Comparison of ENCODE assay signal across 7 mouse cellular contexts in the genomic region with DNA sequence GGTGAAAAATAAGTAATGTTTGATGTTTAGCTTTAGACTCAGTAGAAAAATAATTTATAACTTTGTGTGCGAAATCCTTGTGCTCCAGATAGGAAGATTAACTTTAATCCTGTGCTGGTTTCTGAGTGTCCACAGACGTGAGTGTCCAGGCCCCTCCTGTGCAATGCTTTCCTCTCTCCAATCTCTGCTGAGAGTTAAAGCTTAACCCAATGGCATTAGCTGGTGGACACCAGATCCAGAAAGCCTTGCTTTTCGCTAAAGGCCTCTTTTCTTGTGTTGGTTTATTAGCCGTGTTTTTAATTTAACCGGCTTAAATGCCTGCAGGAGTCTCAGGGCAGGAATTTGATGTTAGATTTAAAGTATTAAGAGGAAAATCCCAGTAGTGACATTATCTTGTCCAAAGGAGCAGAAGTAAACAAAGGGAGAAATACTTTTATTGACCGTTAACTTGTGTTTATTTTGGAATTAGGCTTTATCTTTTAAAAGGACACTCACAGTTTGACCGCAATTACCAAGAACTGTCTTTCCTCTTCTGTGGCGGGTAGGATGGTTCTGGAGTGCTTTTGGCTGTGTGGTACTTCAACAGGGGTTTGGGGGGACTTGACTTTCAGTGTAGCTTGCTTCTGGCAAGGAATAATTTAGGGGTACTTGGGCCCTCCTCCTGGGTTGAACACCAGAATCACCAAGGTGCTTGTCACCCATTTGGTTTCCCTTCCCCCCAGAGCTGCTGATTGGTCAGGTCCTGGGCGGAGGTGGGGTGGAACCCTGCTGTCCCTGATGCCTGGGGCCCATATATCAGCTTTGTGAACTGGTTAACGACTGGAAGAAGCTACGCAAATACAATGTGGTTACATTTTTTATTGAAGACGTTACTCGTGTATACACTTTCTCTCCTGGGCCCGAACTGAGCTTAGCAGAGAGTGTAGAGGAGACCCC.
A peak's percentile ranks its signal among the peaks of the same experiment; 100 is the strongest.
DNase-seq lines count a peak whose midpoint lies in the region; ATAC-seq and TF ChIP-seq lines count a peak whose summit lies in the region.

No protein-coding gene starts in this region.

- 49% methylated on average over 14 of the region's 14 CpGs for WGBS in forebrain, embryonic 14.5 days
- WGBS in limb, embryonic 11.5 days = 22% methylated on average over 14 of the region's 14 CpGs
- 35% methylated on average over 14 of the region's 14 CpGs for WGBS in neural tube, embryonic 13.5 days

- dilution Hi-C loops in CH12.LX (cut with MboI; ENCODE audit: extremely low pct_ligation_motif_present, extremely low pct_unique_long_range_greater_than_20kb, low sequenced_read_pairs) = no loop called here

- H3K36me3 ChIP-seq in CH12.LX (replicated peaks in 1 of 2; ENCODE audit: control insufficient read depth in 1 of 2, insufficient read depth in 1 of 2, low read length in 1 of 2) (peaks cover 4 to 49% of the 10 kb centered on the region in 2 experiments), ES-E14 (ENCODE audit: control insufficient read depth, insufficient read depth, low read length, poor library complexity, severe bottlenecking) (no peaks in the 10 kb centered on the region)
- no peaks in the 10 kb centered on the region for H3K36me3 ChIP-seq in forebrain, embryonic 14.5 days (ENCODE audit: control insufficient read depth, insufficient read depth, low read length)
- no peaks in the 10 kb centered on the region for H3K36me3 ChIP-seq in limb, embryonic 11.5 days (ENCODE audit: control insufficient read depth, insufficient read depth, low read length)
- H3K36me3 ChIP-seq in neural tube, embryonic 13.5 days = no peaks in the 10 kb centered on the region

- H3K9ac ChIP-seq in CH12.LX (ENCODE audit: insufficient read depth, low read depth) (peak overlapping the region; percentile 2; the same call in 1 of the 2 replicates), ES-E14 (ENCODE audit: insufficient read depth, low read depth, low read length, poor library complexity, severe bottlenecking) (peak overlapping the region; percentile 54)
- H3K9ac ChIP-seq in forebrain, embryonic 14.5 days (ENCODE audit: low read length) = peak overlapping the region; percentile 4; the same call in 1 of the 2 replicates
- H3K9ac ChIP-seq in limb, embryonic 11.5 days (ENCODE audit: low read length) = peak overlapping the region; percentile 64
- H3K9ac ChIP-seq in neural tube, embryonic 13.5 days = peak overlapping the region; percentile 60; the same call in 1 of the 2 replicates

- H3K4me1 ChIP-seq in CH12.LX (ENCODE audit: control insufficient read depth in 1 of 2, insufficient read depth in 2 of 2) = peaks cover 27 to 81% of the 10 kb centered on the region in 2 experiments
- H3K4me1 ChIP-seq in ES-E14 (ENCODE audit: control insufficient read depth in 2 of 2, insufficient read depth in 2 of 2, low read length in 2 of 2, poor library complexity in 1 of 2) = peaks cover 12 to 29% of the 10 kb centered on the region in 2 experiments
- peaks cover 10% of the 10 kb centered on the region for H3K4me1 ChIP-seq in forebrain, embryonic 14.5 days (ENCODE audit: control insufficient read depth, insufficient read depth, low read length)
- H3K4me1 ChIP-seq in limb, embryonic 11.5 days (ENCODE audit: control insufficient read depth, insufficient read depth, low read length) = peaks cover 21% of the 10 kb centered on the region
- peaks cover 17% of the 10 kb centered on the region for H3K4me1 ChIP-seq in neural tube, embryonic 13.5 days (replicated peaks)

- TF ChIP-seq CTCF in CH12.LX (conservative IDR thresholded peaks at IDR 0.05 in 1 of 2, IDR thresholded peaks at IDR 0.05 in 1 of 2; ENCODE audit: low read depth in 2 of 2, low read length in 2 of 2) = no peak

- peak; percentile 32 for ATAC-seq in forebrain, embryonic 14.5 days
- peak; percentile 54; the same call in 1 of the 2 replicates for ATAC-seq in limb, embryonic 11.5 days (ENCODE audit: insufficient number of reproducible peaks, low FRiP score, low TSS enrichment, low read depth)
- no peak; the same call in 1 of the 2 replicates for ATAC-seq in neural tube, embryonic 13.5 days (ENCODE audit: low read depth)

- peak overlapping the region; percentile 62 for H3K27ac ChIP-seq in CH12.LX (ENCODE audit: insufficient read depth, low read depth)
- peak overlapping the region; percentile 16; the same call in 1 of the 2 replicates for H3K27ac ChIP-seq in ES-E14 (ENCODE audit: insufficient read depth, low read depth, low read length, poor library complexity, severe bottlenecking)
- H3K27ac ChIP-seq in forebrain, embryonic 14.5 days (ENCODE audit: low read depth, low read length) = no peak overlapping the region
- H3K27ac ChIP-seq in limb, embryonic 11.5 days (replicated peaks; ENCODE audit: low read depth, low read length) = peak overlapping the region; percentile 72; the same call in 1 of the 2 replicates
- H3K27ac ChIP-seq in neural tube, embryonic 13.5 days (replicated peaks) = peak overlapping the region; percentile 35; the same call in 1 of the 2 replicates

- no peaks in the 10 kb centered on the region for H3K27me3 ChIP-seq in CH12.LX (replicated peaks)
- no peaks in the 10 kb centered on the region for H3K27me3 ChIP-seq in forebrain, embryonic 14.5 days (replicated peaks; ENCODE audit: control insufficient read depth, insufficient read depth, low read length)
- H3K27me3 ChIP-seq in limb, embryonic 11.5 days (ENCODE audit: control insufficient read depth, insufficient read depth, low read length) = no peaks in the 10 kb centered on the region
- H3K27me3 ChIP-seq in neural tube, embryonic 13.5 days = peaks cover 6% of the 10 kb centered on the region; the same call in 1 of the 2 replicates

- in situ Hi-C loops in CH12.LX (cut with MboI; ENCODE audit: low pct_ligation_motif_present, low pct_unique_long_range_greater_than_20kb, low sequenced_read_pairs) = loop anchor here (5.0 kb wide), 1 partner anchor 62 kb away; no protein-coding TSS in a partner anchor
- in situ Hi-C loops in ES-E14 (cut with MboI; ENCODE audit: low sequenced_read_pairs in 2 of 2, unreplicated experiment in 2 of 2) = no loop called here

- H3K79me2 ChIP-seq in CH12.LX (replicated peaks; ENCODE audit: control insufficient read depth, extremely low read depth, insufficient read depth, poor library complexity, severe bottlenecking) = peaks cover 98% of the 10 kb centered on the region

- DNase-seq in CH12.LX (ENCODE audit: extremely low read depth) (peak; percentile 47), ES-E14 (ENCODE audit: low read depth, low spot score) (no peak)
- no peak for DNase-seq in forebrain, embryonic 14.5 days (ENCODE audit: low spot score)
- DNase-seq in limb, embryonic 11.5 days (ENCODE audit: low spot score) = no peak
- no peak for DNase-seq in layer of hippocampus, adult 8-10 months (ENCODE audit: low spot score in 2 of 2)
- DNase-seq in gastrocnemius, postnatal 10 days = no peak

- H3K9me3 ChIP-seq in CH12.LX (replicated peaks; ENCODE audit: low read length) (no peaks in the 10 kb centered on the region), ES-E14 (ENCODE audit: control insufficient read depth, insufficient read depth, low read depth, low read length) (no peaks in the 10 kb centered on the region)
- H3K9me3 ChIP-seq in forebrain, embryonic 14.5 days (replicated peaks; ENCODE audit: control insufficient read depth, low read length) = no peaks in the 10 kb centered on the region
- H3K9me3 ChIP-seq in limb, embryonic 11.5 days (ENCODE audit: control insufficient read depth, low read length) = no peaks in the 10 kb centered on the region; the same call in 1 of the 2 replicates
- no peaks in the 10 kb centered on the region for H3K9me3 ChIP-seq in neural tube, embryonic 13.5 days

- no peak for TF ChIP-seq RAD21 in CH12.LX (IDR thresholded peaks at IDR 0.05; ENCODE audit: low read depth, low read length)

- TF ChIP-seq POLR2A in CH12.LX (IDR thresholded peaks at IDR 0.05; ENCODE audit: low read depth, low read length) = no peak

- no peak for TF ChIP-seq EP300 in CH12.LX (IDR thresholded peaks at IDR 0.05; ENCODE audit: low read length)

- H3K4me2 ChIP-seq in CH12.LX (ENCODE audit: insufficient read depth, low read depth, poor library complexity, severe bottlenecking) = peak overlapping the region; percentile 57
- peak overlapping the region; percentile 59 for H3K4me2 ChIP-seq in forebrain, embryonic 14.5 days (ENCODE audit: low read length)
- peak overlapping the region; percentile 80 for H3K4me2 ChIP-seq in limb, embryonic 11.5 days (ENCODE audit: low read depth, severe bottlenecking)
- peak overlapping the region; percentile 61 for H3K4me2 ChIP-seq in neural tube, embryonic 13.5 days

- H3K4me3 ChIP-seq in CH12.LX (replicated peaks in 1 of 3; ENCODE audit: low read depth in 2 of 3, low read length in 2 of 3, poor library complexity in 1 of 3) (peak overlapping the region; percentile 22 to 45 (median 31)), ES-E14 (ENCODE audit: insufficient read depth in 1 of 2, low read depth in 1 of 2, low read length in 2 of 2, poor library complexity in 1 of 2, severe bottlenecking in 1 of 2) (peak overlapping the region; percentile 53 to 64)
- peak overlapping the region; percentile 20 for H3K4me3 ChIP-seq in forebrain, embryonic 14.5 days (ENCODE audit: low read depth, low read length)
- peak overlapping the region; percentile 30 for H3K4me3 ChIP-seq in limb, embryonic 11.5 days (ENCODE audit: low read depth, low read length)
- H3K4me3 ChIP-seq in neural tube, embryonic 13.5 days = peak overlapping the region; percentile 31

TF ChIP-seq in CH12.LX, 34 proteins besides CTCF, POLR2A, EP300 and RAD21:
- TF ChIP-seq CHD2 (IDR thresholded peaks at IDR 0.05; ENCODE audit: low read length) (0 out of 2 replicates have a peak, but pooled peaks have one; percentile 7), ZKSCAN1 (IDR thresholded peaks at IDR 0.05; ENCODE audit: borderline replicate concordance, low read depth, low read length) (no peak), JUN (IDR thresholded peaks at IDR 0.05; ENCODE audit: insufficient read depth, low read depth, low read length) (no peak), NRF1 (IDR thresholded peaks at IDR 0.05; ENCODE audit: low read depth, low read length) (no peak)

TF ChIP-seq in ES-E14, 5 proteins besides CTCF, POLR2A, EP300 and RAD21:
- TF ChIP-seq ZNF384 (IDR thresholded peaks at IDR 0.05; ENCODE audit: low read depth, low read length) = no peak
- no peak for TF ChIP-seq ZC3H11A (IDR thresholded peaks at IDR 0.05; ENCODE audit: borderline replicate concordance, low read depth, low read length)
- peak; percentile 54 for TF ChIP-seq CHD2 (IDR thresholded peaks at IDR 0.05; ENCODE audit: low read depth, low read length)
- no peak for TF ChIP-seq HCFC1 (IDR thresholded peaks at IDR 0.05; ENCODE audit: borderline replicate concordance, insufficient read depth, low read length)

Comparison
In these comparisons a context has a peak if more than half of its experiments do, and no peak if none do; other contexts are left out.
1. H3K9ac ChIP-seq: peak in every context shown above with its lines; median percentile 64 in limb, embryonic 11.5 days; 60 in neural tube, embryonic 13.5 days; 54 in ES-E14; 4 in forebrain, embryonic 14.5 days; 2 in CH12.LX.